Mouse (Mus musculus): Measurements from ENCODE around the gene Gna11.

- TF ChIP-seq POLR2A (IDR thresholded peaks at IDR 0.05; ENCODE audit: insufficient read depth, low read length) (no peak), CTCF (IDR thresholded peaks at IDR 0.05; ENCODE audit: low read depth, low read length) (no peak)
These were observed 19.8 kb downstream of the Gna11 start for GRCm38 (mm10) chr10:81525017-81525694.
